Mouse (Mus musculus) heart, postnatal 0 days (tissue): ENCODE data around the gene Lingo1. TPM values are rescaled to one million over a fixed set of nuclear protein-coding genes. Genes with fewer than 3 reads are reported as not detected.
A peak's percentile ranks its signal among the peaks of the same experiment; 100 is the strongest.

ENCODE experiments used
- ATAC-seq: fragments of 200-750 bp; cut with Nextera tagmentation; 2 replicates; pipeline ENCODE4 v1.8.0; 2017; ENCODE audit warnings: low read depth, moderate number of reproducible peaks, moderate library complexity; ENCODE audit not compliant: insufficient read depth
- DNase-seq: peaks from one replicate; pipeline ENCODE4 v3.0.0-alpha.2; 2016; ENCODE audit warnings: low spot score
- H3K27ac ChIP-seq: fragments of 300-500 bp; sonication (generic); 2 replicates; pipeline ENCODE4 v1.5.1; 2014; ENCODE audit warnings: low read depth, mild to moderate bottlenecking
- H3K27me3 ChIP-seq: fragments of 300-500 bp; sonication (generic); 2 replicates; pipeline ENCODE4 v1.6.1; 2014; ENCODE audit warnings: low read length, mixed read lengths; ENCODE audit not compliant: control insufficient read depth, insufficient read depth
- H3K36me3 ChIP-seq: fragments of 300-500 bp; sonication (generic); replicated peaks from 2 replicates; pipeline ENCODE4 v1.6.1; 2014; ENCODE audit warnings: low read length, mixed read lengths; ENCODE audit not compliant: control insufficient read depth, insufficient read depth
- H3K4me1 ChIP-seq: fragments of 300-500 bp; sonication (generic); 2 replicates; pipeline ENCODE4 v1.6.1; 2014; ENCODE audit warnings: antibody characterized with exemption; ENCODE audit not compliant: control insufficient read depth, insufficient read depth
- H3K4me2 ChIP-seq: fragments of 300-500 bp; sonication (generic); 2 replicates; pipeline ENCODE4 v1.6.1; 2014; ENCODE audit warnings: low read depth, mild to moderate bottlenecking, low read length, moderate library complexity
- H3K4me3 ChIP-seq: fragments of 300-500 bp; sonication (generic); 2 replicates; pipeline ENCODE4 v1.5.1; 2014; ENCODE audit warnings: low read depth, low read length
- H3K9ac ChIP-seq: fragments of 300-500 bp; sonication (generic); replicated peaks from 2 replicates; pipeline ENCODE4 v1.6.1; 2014; ENCODE audit warnings: low read depth, low read length, mixed read lengths
- H3K9me3 ChIP-seq: fragments of 300-500 bp; sonication (generic); replicated peaks from 2 replicates; pipeline ENCODE4 v1.6.1; 2016; ENCODE audit warnings: low read length; ENCODE audit not compliant: control insufficient read depth
- CTCF ChIP-seq: IDR thresholded peaks from 2 replicates; pipeline ENCODE4 v1.5.1; 2016; ENCODE audit warnings: antibody characterized with exemption, control low read depth, low read depth
- EP300 ChIP-seq: IDR thresholded peaks from 2 replicates; pipeline ENCODE4 v1.6.1; 2016; ENCODE audit warnings: antibody characterized with exemption, low read depth
- WGBS: fragments of 180-500 bp; shearing (Covaris S2); extraction: QIAGEN DNeasy Blood & Tissue Kit; methylation state at CpG from one replicate; pipeline ENCODE4 v1.1.7; 2014; 5-methylcytosine and 5-hydroxymethylcytosine counted together
- polyA plus RNA-seq: library from polyadenylated mRNA; unstranded; fragments of >200 nt; fragmentation: Nextera tagmentation; extraction: Ambion mirVana; gene quantifications from 2 replicates; pipeline ENCODE4 v1.2.1, GENCODE M21; 2015
- total RNA-seq: library from RNA; depleted of rRNA; stranded (reverse); fragments of >200 nt; gene quantifications from 2 replicates; pipeline ENCODE4 v1.2.3, GENCODE M21; 2014; ENCODE audit warnings: low replicate concordance

Lingo1 gene
- total and polyA plus RNA-seq, 2 experiments from 2014 or later = 0.66 to 2.4 TPM

GRCm38 (mm10) chr9:56629674-56630397, 166.4 kb downstream of the Lingo1 start:
- 42% methylated on average over 5 of the region's 5 CpGs for WGBS
- peaks cover 30% of the 10 kb centered on the region for H3K27me3 ChIP-seq
- peak; percentile 92 for ATAC-seq

GRCm38 (mm10) chr9:56627295-56627694, 169.0 kb downstream of the Lingo1 start:
- Histone ChIP-seq H3K4me3 (no peak overlapping the region), H3K27ac (no peak overlapping the region), H3K4me2 (no peak overlapping the region), H3K4me1 (peaks cover 4% of the 10 kb centered on the region; the same call in 1 of the 2 replicates), H3K36me3 (no peaks in the 10 kb centered on the region), H3K9ac (no peak overlapping the region), H3K27me3 (peaks cover 25% of the 10 kb centered on the region), H3K9me3 (no peaks in the 10 kb centered on the region)
- ATAC-seq = no peak
- TF ChIP-seq EP300 = no peak
- TF ChIP-seq CTCF = no peak
- no peak for DNase-seq
- 70% methylated on average over 4 of the region's 4 CpGs for WGBS

More at GRCm38 (mm10) chr9:56629674-56630397, 166.4 kb downstream of the Lingo1 start:
- H3K4me2 ChIP-seq = no peak overlapping the region
- peak; percentile 39 for DNase-seq
- H3K27ac ChIP-seq = no peak overlapping the region
- H3K36me3 ChIP-seq = no peaks in the 10 kb centered on the region
- H3K4me1 ChIP-seq = peaks cover 4% of the 10 kb centered on the region; the same call in 1 of the 2 replicates
- H3K4me3 ChIP-seq = no peak overlapping the region
- TF ChIP-seq CTCF (no peak), EP300 (no peak; the same call in 1 of the 2 replicates)
- no peaks in the 10 kb centered on the region for H3K9me3 ChIP-seq
- H3K9ac ChIP-seq = no peak overlapping the region

- ATAC-seq = no peak
- WGBS = 43% methylated on average over 2 of the region's 2 CpGs
These were observed 171.3 kb downstream of the Lingo1 start for GRCm38 (mm10) chr9:56624923-56625322.

GRCm38 (mm10) chr9:56623361-56623760, 172.9 kb downstream of the Lingo1 start:
- Histone ChIP-seq H3K27ac (no peak overlapping the region), H3K4me1 (no peaks in the 10 kb centered on the region), H3K4me2 (no peak overlapping the region), H3K9ac (no peak overlapping the region), H3K36me3 (no peaks in the 10 kb centered on the region), H3K9me3 (no peaks in the 10 kb centered on the region), H3K27me3 (peaks cover 60% of the 10 kb centered on the region), H3K4me3 (no peak overlapping the region)
- DNase-seq = no peak
- no peak for ATAC-seq
- TF ChIP-seq EP300 (no peak), CTCF (no peak)
- 85% methylated on average over 11 of the region's 11 CpGs for WGBS

More at GRCm38 (mm10) chr9:56624923-56625322, 171.3 kb downstream of the Lingo1 start:
- no peak overlapping the region for H3K27ac ChIP-seq
- H3K4me3 ChIP-seq = no peak overlapping the region
- no peaks in the 10 kb centered on the region for H3K36me3 ChIP-seq
- H3K4me2 ChIP-seq = no peak overlapping the region
- no peaks in the 10 kb centered on the region for H3K9me3 ChIP-seq
- peaks cover 49% of the 10 kb centered on the region for H3K27me3 ChIP-seq
- no peak for TF ChIP-seq EP300
- no peak for TF ChIP-seq CTCF
- peaks cover 4% of the 10 kb centered on the region; the same call in 1 of the 2 replicates for H3K4me1 ChIP-seq
- DNase-seq = no peak
- H3K9ac ChIP-seq = no peak overlapping the region

GRCm38 (mm10) chr9:56622761-56623160, 173.5 kb downstream of the Lingo1 start:
- WGBS = 88% methylated on average over 7 of the region's 7 CpGs
- H3K27ac ChIP-seq = no peak overlapping the region
- H3K9ac ChIP-seq = no peak overlapping the region
- H3K4me3 ChIP-seq = no peak overlapping the region
- H3K4me2 ChIP-seq = no peak overlapping the region
- H3K9me3 ChIP-seq = no peaks in the 10 kb centered on the region
- TF ChIP-seq CTCF (no peak), EP300 (no peak)
- ATAC-seq = no peak
- H3K36me3 ChIP-seq = no peaks in the 10 kb centered on the region
- DNase-seq = no peak
- peaks cover 60% of the 10 kb centered on the region for H3K27me3 ChIP-seq
- no peaks in the 10 kb centered on the region for H3K4me1 ChIP-seq
